Mouse (Mus musculus): Measurements from ENCODE around the gene Lhx6.

- TF ChIP-seq CTCF (IDR thresholded peaks at IDR 0.05; ENCODE audit: insufficient read depth, low read depth, low read length) (no peak), POLR2A (IDR thresholded peaks at IDR 0.05; ENCODE audit: insufficient read depth, low read depth, low read length) (no peak)
Measured at GRCm38 (mm10) chr2:36035413-36036081, 69.7 kb downstream of the Lhx6 start.
